In the genomic region with DNA sequence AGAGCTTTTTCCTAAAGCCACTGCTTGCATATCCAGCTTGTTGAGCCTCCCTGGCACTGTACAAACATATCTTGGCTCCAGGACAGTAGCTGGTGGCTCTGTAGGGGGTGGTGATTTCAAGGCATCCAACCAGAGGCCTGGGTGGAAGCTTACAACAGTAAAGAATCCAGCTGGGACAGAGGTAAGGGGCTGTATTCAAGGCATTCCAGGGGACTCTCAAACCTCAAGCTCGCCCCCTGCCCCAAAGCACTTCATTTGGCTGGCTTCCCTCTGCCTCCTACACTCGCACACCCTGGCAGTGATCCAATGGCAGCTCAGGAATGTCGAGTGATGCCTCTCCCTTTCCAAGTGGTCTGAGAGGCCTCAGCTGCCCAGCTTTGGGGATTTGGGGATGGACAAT, we compare ENCODE assay signal across 8 mouse cellular contexts. TPM values are rescaled to one million over a fixed set of nuclear protein-coding genes. Genes with fewer than 3 reads are reported as not detected.
A peak's percentile ranks its signal among the peaks of the same experiment; 100 is the strongest.
DNase-seq lines count a peak whose midpoint lies in the region; TF ChIP-seq lines count a peak whose summit lies in the region.

No protein-coding gene starts in this region.

- peak overlapping the region; percentile 95 for H3K27ac ChIP-seq in kidney, adult 2 months (ENCODE audit: insufficient read depth, low read depth, low read length)
- H3K27ac ChIP-seq in midbrain, embryonic 10.5 days (replicated peaks) = no peak overlapping the region

- H3K27me3 ChIP-seq in kidney, adult 2 months (replicated peaks; ENCODE audit: control insufficient read depth, insufficient read depth, low read length) = no peaks in the 10 kb centered on the region
- H3K27me3 ChIP-seq in midbrain, embryonic 10.5 days (ENCODE audit: low read depth, poor library complexity, severe bottlenecking) = peaks cover 54% of the 10 kb centered on the region

- no peaks in the 10 kb centered on the region for H3K36me3 ChIP-seq in kidney, adult 2 months (ENCODE audit: control insufficient read depth, insufficient read depth, low read length)
- H3K36me3 ChIP-seq in midbrain, embryonic 10.5 days = no peaks in the 10 kb centered on the region

- intact Hi-C loops in left cerebral cortex, postnatal 4 days (cut with DNase I) = no loop called here

- no peaks in the 10 kb centered on the region for H3K9me3 ChIP-seq in midbrain, embryonic 10.5 days (replicated peaks)

- WGBS in kidney, adult 2 months = 12% methylated on average over 3 of the region's 3 CpGs
- 30% methylated on average over 3 of the region's 3 CpGs for WGBS in midbrain, embryonic 10.5 days

- H3K4me3 ChIP-seq in kidney, adult 2 months (ENCODE audit: insufficient read depth, low read depth, low read length) = no peak overlapping the region
- H3K4me3 ChIP-seq in midbrain, embryonic 10.5 days = no peak overlapping the region

- no peak for TF ChIP-seq POLR2A in kidney, adult 2 months (IDR thresholded peaks at IDR 0.05; ENCODE audit: low read depth, low read length)

- H3K4me1 ChIP-seq in kidney, adult 2 months (ENCODE audit: control insufficient read depth, insufficient read depth, low read length) = peaks cover 28% of the 10 kb centered on the region; the same call in 1 of the 2 replicates
- peaks cover 39% of the 10 kb centered on the region for H3K4me1 ChIP-seq in midbrain, embryonic 10.5 days

- peak; percentile 54 for DNase-seq in left cerebral cortex, postnatal 4 days
- DNase-seq in left cerebral cortex, adult 8-10 months (ENCODE audit: low spot score in 2 of 2) = no peak
- peak; percentile 27 to 28 for DNase-seq in cerebellum, postnatal 36 days
- peak; percentile 82 for DNase-seq in kidney, adult 2 months
- peak; percentile 78 for DNase-seq in lung, postnatal 25 days (ENCODE audit: low spot score)
- no peak for DNase-seq in urinary bladder, adult 18-20 months (ENCODE audit: low spot score in 2 of 2)
- no peak for DNase-seq in midbrain, embryonic 10.5 days (ENCODE audit: low spot score)
- DNase-seq in right cerebral cortex, adult 2 months (ENCODE audit: low spot score in 2 of 2) = no peak

- no peak for TF ChIP-seq CTCF in kidney, adult 2 months (conservative IDR thresholded peaks at IDR 0.05; ENCODE audit: insufficient read depth, insufficient read length, low read depth, low read length)

RNA-seq across cellular contexts. Expression of a gene that starts 2.5 kb away (rescaled TPM):
- total RNA-seq in left cerebral cortex, postnatal 4 days (2021) = 10 to 100 TPM; 52.8 to 60.4 TPM
- 10 to 100 TPM; 25.9 to 28.5 (median 27.1) TPM for total RNA-seq in left cerebral cortex, adult 8-10 months (2022)
- polyA plus RNA-seq in kidney, adult 2 months (2012; rRNA removed) = 382 and 459 TPM in 2 replicates
- polyA plus RNA-seq in midbrain, embryonic 10.5 days (2016; fragmentation: Nextera tagmentation; extraction: Ambion mirVana) = 5.5 and 5.8 TPM in 2 replicates

RNA-seq across cellular contexts. Expression of a gene that starts 37.4 kb away (rescaled TPM):
- total RNA-seq in left cerebral cortex, postnatal 4 days (2021) = 10 to 100 TPM; 12.9 to 14.9 TPM
- 10 to 100 TPM in 2 of 4 experiments, 1 to 10 TPM in 2; 9.2 to 12.7 (median 11.1) TPM for total RNA-seq in left cerebral cortex, adult 8-10 months (2022)
- 66.0 and 90.9 TPM in 2 replicates for polyA plus RNA-seq in kidney, adult 2 months (2012; rRNA removed)
- polyA plus RNA-seq in midbrain, embryonic 10.5 days (2016; fragmentation: Nextera tagmentation; extraction: Ambion mirVana) = 34.6 and 35.6 TPM in 2 replicates

RNA-seq across cellular contexts. Expression of a gene that starts 37.5 kb away (rescaled TPM):
- 1 to 10 TPM; 1.7 to 2.1 TPM for total RNA-seq in left cerebral cortex, postnatal 4 days (2021)
- total RNA-seq in left cerebral cortex, adult 8-10 months (2022) = 1 to 10 TPM; 1.1 to 2.3 (median 1.2) TPM
- polyA plus RNA-seq in kidney, adult 2 months (2012; rRNA removed) = 0.33 and 0.38 TPM in 2 replicates
- 1.4 and 2.0 TPM in 2 replicates for polyA plus RNA-seq in midbrain, embryonic 10.5 days (2016; fragmentation: Nextera tagmentation; extraction: Ambion mirVana)

RNA-seq across cellular contexts. Expression of a gene that starts 58.5 kb away (rescaled TPM):
- 1,000 to 10,000 TPM; 1,213 to 1,248 TPM for total RNA-seq in left cerebral cortex, postnatal 4 days (2021)
- 1,000 to 10,000 TPM; 2,793 to 3,196 (median 2,896) TPM for total RNA-seq in left cerebral cortex, adult 8-10 months (2022)
- 8,110 and 8,726 TPM in 2 replicates for polyA plus RNA-seq in kidney, adult 2 months (2012; rRNA removed)
- polyA plus RNA-seq in midbrain, embryonic 10.5 days (2016; fragmentation: Nextera tagmentation; extraction: Ambion mirVana) = 1,350 and 1,398 TPM in 2 replicates

Comparison
In these comparisons a context has a peak if more than half of its experiments do, and no peak if none do; other contexts are left out.
1. DNase-seq: peak in left cerebral cortex, postnatal 4 days (single experiment), cerebellum, postnatal 36 days (2 of 2), kidney, adult 2 months (single experiment) and lung, postnatal 25 days (single experiment); none in left cerebral cortex, adult 8-10 months (0 of 2), urinary bladder, adult 18-20 months (0 of 2), midbrain, embryonic 10.5 days (single experiment) and right cerebral cortex, adult 2 months (0 of 2).